Mouse (Mus musculus): ENCODE data around the gene Xrcc3. TPM values are rescaled to one million over a fixed set of nuclear protein-coding genes. Genes with fewer than 3 reads are reported as not detected.

Gene Xrcc3
- 9.1 and 9.2 TPM in 2 replicates for polyA plus RNA-seq (2015; fragmentation: Nextera tagmentation; extraction: Ambion mirVana)

GRCm38 (mm10) chr12:111813766-111814617, at the start of gene Xrcc3, which contains the start of gene Zfyve21:
Gene Xrcc3 (minus strand): TSS chr12:111813873.
Gene Zfyve21 (plus strand): TSS chr12:111814170.
- under 1% methylated on average over 87 of the region's 87 CpGs for WGBS
- peaks cover 44% of the 10 kb centered on the region for H3K4me1 ChIP-seq (replicated peaks; ENCODE audit: control insufficient read depth, insufficient read depth, low read length)

DNA sequence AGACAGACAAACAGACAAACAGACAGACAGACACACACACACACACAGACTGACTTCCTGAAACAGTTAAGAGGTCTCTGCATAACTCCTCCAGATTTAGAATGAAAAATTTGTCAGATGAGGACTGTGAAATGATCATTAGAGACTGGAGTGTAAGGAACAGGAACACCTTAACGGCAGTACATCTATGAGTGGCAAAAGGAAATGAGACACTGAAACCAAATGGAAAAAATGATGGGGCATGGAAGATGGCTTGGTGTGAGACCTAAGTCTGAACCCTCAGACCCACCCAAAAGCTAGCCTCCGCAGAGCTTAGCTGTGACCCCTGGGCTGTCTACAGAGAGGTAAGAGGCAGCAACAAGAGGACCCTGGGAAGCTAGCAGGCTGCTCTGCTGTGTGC, 41.8 kb upstream of the Xrcc3 start:
- Histone ChIP-seq H3K27me3 (ENCODE audit: control insufficient read depth, insufficient read depth, low read depth, low read length) (no peaks in the 10 kb centered on the region), H3K4me2 (ENCODE audit: low read depth, low read length) (no peak overlapping the region), H3K4me1 (replicated peaks; ENCODE audit: control insufficient read depth, insufficient read depth, low read length) (no peaks in the 10 kb centered on the region), H3K36me3 (ENCODE audit: control insufficient read depth, insufficient read depth, low read length) (peaks cover 16% of the 10 kb centered on the region), H3K9ac (ENCODE audit: low read length) (no peak overlapping the region), H3K9me3 (ENCODE audit: control insufficient read depth, low read length) (no peaks in the 10 kb centered on the region), H3K4me3 (ENCODE audit: low read length) (no peak overlapping the region), H3K27ac (ENCODE audit: low read length) (no peak overlapping the region)
- 90% methylated on average over 2 of the region's 2 CpGs for WGBS
- ATAC-seq (ENCODE audit: low read depth), result no peak

More at GRCm38 (mm10) chr12:111813766-111814617, at the start of gene Xrcc3, which contains the start of gene Zfyve21:
- H3K36me3 ChIP-seq (ENCODE audit: control insufficient read depth, insufficient read depth, low read length), result peaks cover 2% of the 10 kb centered on the region; the same call in 1 of the 2 replicates
- H3K27ac ChIP-seq (ENCODE audit: low read length), result peak within 1 kb of the TSS; percentile 90
- no peaks in the 10 kb centered on the region for H3K27me3 ChIP-seq (ENCODE audit: control insufficient read depth, insufficient read depth, low read depth, low read length)
- H3K9me3 ChIP-seq (ENCODE audit: control insufficient read depth, low read length), result no peaks in the 10 kb centered on the region
- peak within 1 kb of the TSS; percentile 85 for H3K9ac ChIP-seq (ENCODE audit: low read length)
- ATAC-seq (ENCODE audit: low read depth), result peak; percentile 98
- peak within 1 kb of the TSS; percentile 72 for H3K4me3 ChIP-seq (ENCODE audit: low read length)
- peak within 1 kb of the TSS; percentile 90 for H3K4me2 ChIP-seq (ENCODE audit: low read depth, low read length)

- Histone ChIP-seq H3K36me3 (ENCODE audit: control insufficient read depth, insufficient read depth, low read length) (peaks cover 17% of the 10 kb centered on the region), H3K4me3 (ENCODE audit: low read length) (no peak overlapping the region), H3K27ac (ENCODE audit: low read length) (no peak overlapping the region), H3K27me3 (ENCODE audit: control insufficient read depth, insufficient read depth, low read depth, low read length) (no peaks in the 10 kb centered on the region), H3K4me2 (ENCODE audit: low read depth, low read length) (no peak overlapping the region), H3K9me3 (ENCODE audit: control insufficient read depth, low read length) (no peaks in the 10 kb centered on the region), H3K9ac (ENCODE audit: low read length) (no peak overlapping the region), H3K4me1 (replicated peaks; ENCODE audit: control insufficient read depth, insufficient read depth, low read length) (no peaks in the 10 kb centered on the region)
- no peak for ATAC-seq (ENCODE audit: low read depth)
- 53% methylated on average over 4 of the region's 4 CpGs for WGBS
Measured at GRCm38 (mm10) chr12:111853546-111853945, 39.9 kb upstream of the Xrcc3 start.

DNA sequence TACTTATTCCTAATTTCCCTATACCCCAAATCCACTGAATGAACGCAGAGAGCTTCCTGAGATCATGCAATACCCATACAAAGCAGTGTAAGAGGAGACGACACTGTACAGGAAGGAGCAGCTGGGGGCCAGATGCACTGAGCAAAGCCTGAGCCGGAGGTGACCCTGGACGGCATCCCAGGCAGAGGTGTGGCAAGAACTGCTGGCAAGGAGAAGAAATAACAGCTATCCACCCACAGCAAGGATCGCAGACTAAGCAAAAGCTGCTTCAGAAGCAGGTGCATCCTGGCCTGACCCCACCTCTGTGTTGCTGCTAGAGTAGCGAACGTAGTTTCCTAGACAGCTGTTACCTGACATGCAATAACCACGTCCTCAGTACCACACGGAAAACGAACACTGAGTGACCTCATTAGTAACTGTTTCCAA, 39.4 kb upstream of the Xrcc3 start:
- Histone ChIP-seq H3K27ac (ENCODE audit: low read length) (no peak overlapping the region), H3K9me3 (ENCODE audit: control insufficient read depth, low read length) (no peaks in the 10 kb centered on the region)

GRCm38 (mm10) chr12:111851745-111852144, 38.1 kb upstream of the Xrcc3 start:
- no peak for ATAC-seq (ENCODE audit: low read depth)

More for the DNA sequence above, 39.4 kb upstream of the Xrcc3 start:
- no peak overlapping the region for H3K4me2 ChIP-seq (ENCODE audit: low read depth, low read length)
- no peaks in the 10 kb centered on the region for H3K27me3 ChIP-seq (ENCODE audit: control insufficient read depth, insufficient read depth, low read depth, low read length)
- H3K9ac ChIP-seq (ENCODE audit: low read length), result no peak overlapping the region
- H3K4me1 ChIP-seq (replicated peaks; ENCODE audit: control insufficient read depth, insufficient read depth, low read length), result no peaks in the 10 kb centered on the region
- H3K36me3 ChIP-seq (ENCODE audit: control insufficient read depth, insufficient read depth, low read length), result peaks cover 13% of the 10 kb centered on the region
- WGBS, result 46% methylated on average over 10 of the region's 10 CpGs
- no peak overlapping the region for H3K4me3 ChIP-seq (ENCODE audit: low read length)
- peak; percentile 28; the same call in 1 of the 2 replicates for ATAC-seq (ENCODE audit: low read depth)

DNA sequence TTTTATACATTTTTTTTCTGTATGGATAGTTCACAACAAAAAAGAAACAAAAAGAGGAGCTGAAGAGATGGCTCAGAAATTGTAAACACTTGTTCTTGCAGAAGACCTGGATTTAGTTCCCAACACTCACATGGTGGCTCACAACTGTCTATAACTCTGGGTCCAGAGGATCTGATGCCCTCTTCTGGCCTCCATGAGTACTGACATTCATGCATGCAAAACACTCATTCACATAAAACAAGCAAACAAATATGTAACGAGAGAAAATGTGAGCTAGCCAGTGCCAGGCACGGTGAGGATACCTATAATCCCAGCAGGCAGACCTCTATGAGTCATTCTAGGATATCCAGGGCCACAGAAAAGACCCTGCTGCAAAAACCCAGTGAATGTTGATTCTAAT, 37.6 kb upstream of the Xrcc3 start:
- Histone ChIP-seq H3K36me3 (ENCODE audit: control insufficient read depth, insufficient read depth, low read length) (0 out of 2 replicates have a peak, but pooled peaks cover 6% of the 10 kb centered on the region), H3K9me3 (ENCODE audit: control insufficient read depth, low read length) (no peaks in the 10 kb centered on the region), H3K4me1 (replicated peaks; ENCODE audit: control insufficient read depth, insufficient read depth, low read length) (no peaks in the 10 kb centered on the region), H3K9ac (ENCODE audit: low read length) (no peak overlapping the region), H3K4me2 (ENCODE audit: low read depth, low read length) (no peak overlapping the region), H3K27ac (ENCODE audit: low read length) (no peak overlapping the region), H3K4me3 (ENCODE audit: low read length) (no peak overlapping the region), H3K27me3 (ENCODE audit: control insufficient read depth, insufficient read depth, low read depth, low read length) (no peaks in the 10 kb centered on the region)
- ATAC-seq (ENCODE audit: low read depth), result no peak
- 65% methylated on average over 2 of the region's 2 CpGs for WGBS

More at GRCm38 (mm10) chr12:111851745-111852144, 38.1 kb upstream of the Xrcc3 start:
- H3K4me2 ChIP-seq (ENCODE audit: low read depth, low read length), result no peak overlapping the region
- H3K36me3 ChIP-seq (ENCODE audit: control insufficient read depth, insufficient read depth, low read length), result peaks cover 6% of the 10 kb centered on the region; the same call in 1 of the 2 replicates
- no peaks in the 10 kb centered on the region for H3K4me1 ChIP-seq (replicated peaks; ENCODE audit: control insufficient read depth, insufficient read depth, low read length)
- no peaks in the 10 kb centered on the region for H3K27me3 ChIP-seq (ENCODE audit: control insufficient read depth, insufficient read depth, low read depth, low read length)
- no peaks in the 10 kb centered on the region for H3K9me3 ChIP-seq (ENCODE audit: control insufficient read depth, low read length)
- H3K4me3 ChIP-seq (ENCODE audit: low read length), result no peak overlapping the region
- H3K27ac ChIP-seq (ENCODE audit: low read length), result no peak overlapping the region
- 78% methylated on average over 5 of the region's 5 CpGs for WGBS
- no peak overlapping the region for H3K9ac ChIP-seq (ENCODE audit: low read length)

GRCm38 (mm10) chr12:111848300-111848798, 34.7 kb upstream of the Xrcc3 start:
- H3K4me3 ChIP-seq (ENCODE audit: low read length), result no peak overlapping the region
- ATAC-seq (ENCODE audit: low read depth), result peak; percentile 41; the same call in 1 of the 2 replicates
- 73% methylated on average over 9 of the region's 9 CpGs for WGBS
- no peak overlapping the region for H3K4me2 ChIP-seq (ENCODE audit: low read depth, low read length)
- no peak overlapping the region for H3K27ac ChIP-seq (ENCODE audit: low read length)
- no peaks in the 10 kb centered on the region for H3K9me3 ChIP-seq (ENCODE audit: control insufficient read depth, low read length)
- no peaks in the 10 kb centered on the region for H3K27me3 ChIP-seq (ENCODE audit: control insufficient read depth, insufficient read depth, low read depth, low read length)
- no peak overlapping the region for H3K9ac ChIP-seq (ENCODE audit: low read length)
- no peaks in the 10 kb centered on the region for H3K4me1 ChIP-seq (replicated peaks; ENCODE audit: control insufficient read depth, insufficient read depth, low read length)
- H3K36me3 ChIP-seq (ENCODE audit: control insufficient read depth, insufficient read depth, low read length), result peaks cover 5% of the 10 kb centered on the region

DNA sequence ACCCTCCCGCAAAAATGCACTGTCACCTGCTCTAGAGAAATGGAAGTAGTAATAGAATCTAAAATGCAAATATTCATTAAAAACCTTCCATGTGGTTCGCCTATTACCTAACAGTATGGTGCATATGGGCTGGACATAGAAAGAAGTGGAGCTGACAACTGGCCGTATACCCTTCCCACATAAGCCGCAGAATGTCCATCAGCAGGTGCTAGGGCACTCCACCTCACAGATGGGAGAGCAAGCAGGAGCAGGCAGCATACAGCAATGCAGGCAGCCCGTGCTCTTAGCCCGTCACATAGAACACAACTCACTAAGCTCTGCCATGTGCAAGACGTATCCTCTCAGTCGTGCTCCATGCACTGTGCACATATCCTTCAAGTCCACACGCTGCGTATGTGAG, 33.1 kb upstream of the Xrcc3 start:
- no peaks in the 10 kb centered on the region for H3K27me3 ChIP-seq (ENCODE audit: control insufficient read depth, insufficient read depth, low read depth, low read length)
- no peak for ATAC-seq (ENCODE audit: low read depth)

GRCm38 (mm10) chr12:111845953-111846352, 32.3 kb upstream of the Xrcc3 start:
- no peak for ATAC-seq (ENCODE audit: low read depth)
- Histone ChIP-seq H3K27ac (ENCODE audit: low read length) (no peak overlapping the region), H3K36me3 (ENCODE audit: control insufficient read depth, insufficient read depth, low read length) (peaks cover 15% of the 10 kb centered on the region), H3K9ac (ENCODE audit: low read length) (no peak overlapping the region), H3K27me3 (ENCODE audit: control insufficient read depth, insufficient read depth, low read depth, low read length) (no peaks in the 10 kb centered on the region), H3K9me3 (ENCODE audit: control insufficient read depth, low read length) (no peaks in the 10 kb centered on the region), H3K4me3 (ENCODE audit: low read length) (no peak overlapping the region), H3K4me2 (ENCODE audit: low read depth, low read length) (no peak overlapping the region), H3K4me1 (replicated peaks; ENCODE audit: control insufficient read depth, insufficient read depth, low read length) (no peaks in the 10 kb centered on the region)
- WGBS, result 94% methylated on average over 4 of the region's 4 CpGs

More for the DNA sequence above, 33.1 kb upstream of the Xrcc3 start:
- Histone ChIP-seq H3K4me1 (replicated peaks; ENCODE audit: control insufficient read depth, insufficient read depth, low read length) (no peaks in the 10 kb centered on the region), H3K9ac (ENCODE audit: low read length) (no peak overlapping the region), H3K27ac (ENCODE audit: low read length) (no peak overlapping the region), H3K36me3 (ENCODE audit: control insufficient read depth, insufficient read depth, low read length) (peaks cover 10% of the 10 kb centered on the region), H3K4me2 (ENCODE audit: low read depth, low read length) (no peak overlapping the region), H3K9me3 (ENCODE audit: control insufficient read depth, low read length) (no peaks in the 10 kb centered on the region), H3K4me3 (ENCODE audit: low read length) (no peak overlapping the region)
- 77% methylated on average over 10 of the region's 10 CpGs for WGBS

All from lung, embryonic 16.5 days (tissue).